Mouse (Mus musculus) neural tube, embryonic 12.5 days (tissue): Measurements from ENCODE around the gene Arhgef12. TPM values are rescaled to one million over a fixed set of nuclear protein-coding genes. Genes with fewer than 3 reads are reported as not detected.

Source experiments
- ATAC-seq: fragments of 200-750 bp; cut with Nextera tagmentation; 2 replicates; pipeline ENCODE4 v1.8.0; 2017; ENCODE audit warnings: low read depth, mild to moderate bottlenecking, moderate TSS enrichment, moderate library complexity; ENCODE audit not compliant: low FRiP score
- H3K27ac ChIP-seq: fragments of 300-500 bp; sonication (generic); 2 replicates; pipeline ENCODE4 v1.5.1; 2016
- H3K27me3 ChIP-seq: fragments of 300-500 bp; sonication (generic); replicated peaks from 2 replicates; pipeline ENCODE4 v1.6.1; 2016; ENCODE audit warnings: mild to moderate bottlenecking
- H3K36me3 ChIP-seq: fragments of 300-500 bp; sonication (generic); 2 replicates; pipeline ENCODE4 v1.6.1; 2016; ENCODE audit warnings: mild to moderate bottlenecking
- H3K4me1 ChIP-seq: fragments of 300-500 bp; sonication (generic); 2 replicates; pipeline ENCODE4 v1.6.1; 2016
- H3K4me2 ChIP-seq: fragments of 300-500 bp; sonication (generic); replicated peaks from 2 replicates; pipeline ENCODE4 v1.6.1; 2016; ENCODE audit warnings: mild to moderate bottlenecking
- H3K4me3 ChIP-seq: fragments of 300-500 bp; sonication (generic); 2 replicates; pipeline ENCODE4 v1.5.1; 2016
- H3K9ac ChIP-seq: fragments of 300-500 bp; sonication (generic); 2 replicates; pipeline ENCODE4 v1.6.1; 2016; ENCODE audit warnings: mild to moderate bottlenecking
- H3K9me3 ChIP-seq: fragments of 300-500 bp; sonication (generic); 2 replicates; pipeline ENCODE4 v1.6.1; 2016; ENCODE audit warnings: mild to moderate bottlenecking
- WGBS: fragments of 180-500 bp; shearing (Covaris S2); methylation state at CpG from one replicate; pipeline ENCODE4 v1.1.7; 2016; 5-methylcytosine and 5-hydroxymethylcytosine counted together
- polyA plus RNA-seq: library from polyadenylated mRNA; unstranded; fragments of >200 nt; fragmentation: Nextera tagmentation; extraction: Ambion mirVana; gene quantifications from 2 replicates; pipeline ENCODE4 v1.2.1, GENCODE M21; 2016

Arhgef12 gene
- polyA plus RNA-seq, 1 experiment from 2014 or later, result 17.1 TPM

GRCm38 (mm10) chr9:43067896-43068295 is 39.1 kb downstream of the Arhgef12 start:
- ATAC-seq, result no peak
- H3K4me3 ChIP-seq, result no peak overlapping the region
- WGBS, result 88% methylated on average over 3 of the region's 3 CpGs

GRCm38 (mm10) chr9:43065231-43065630 is 41.8 kb downstream of the Arhgef12 start:
- WGBS, result 84% methylated on average over 4 of the region's 4 CpGs
- Histone ChIP-seq H3K4me3 (no peak overlapping the region), H3K27me3 (no peaks in the 10 kb centered on the region), H3K36me3 (no peaks in the 10 kb centered on the region), H3K9me3 (no peaks in the 10 kb centered on the region), H3K9ac (no peak overlapping the region), H3K4me2 (no peak overlapping the region), H3K27ac (no peak overlapping the region), H3K4me1 (peaks cover 4% of the 10 kb centered on the region; the same call in 1 of the 2 replicates)
- no peak for ATAC-seq

More at GRCm38 (mm10) chr9:43067896-43068295, 39.1 kb downstream of the Arhgef12 start:
- no peak overlapping the region for H3K9ac ChIP-seq
- peaks cover 8% of the 10 kb centered on the region for H3K4me1 ChIP-seq
- H3K4me2 ChIP-seq, result peak overlapping the region; percentile 29; the same call in 1 of the 2 replicates
- no peaks in the 10 kb centered on the region for H3K9me3 ChIP-seq
- H3K36me3 ChIP-seq, result no peaks in the 10 kb centered on the region
- H3K27ac ChIP-seq, result no peak overlapping the region
- no peaks in the 10 kb centered on the region for H3K27me3 ChIP-seq

GRCm38 (mm10) chr9:43061545-43061944 is 45.5 kb downstream of the Arhgef12 start:
- Histone ChIP-seq H3K36me3 (no peaks in the 10 kb centered on the region), H3K4me2 (no peak overlapping the region), H3K27ac (no peak overlapping the region), H3K4me3 (no peak overlapping the region), H3K9me3 (no peaks in the 10 kb centered on the region), H3K9ac (no peak overlapping the region), H3K27me3 (no peaks in the 10 kb centered on the region), H3K4me1 (0 out of 2 replicates have a peak, but pooled peaks cover 2% of the 10 kb centered on the region)
- 87% methylated on average over 1 of the region's 1 CpGs for WGBS
- ATAC-seq, result no peak

- H3K9ac ChIP-seq, result no peak overlapping the region
- H3K36me3 ChIP-seq, result no peaks in the 10 kb centered on the region
- H3K4me2 ChIP-seq, result no peak overlapping the region
- 91% methylated on average over 2 of the region's 2 CpGs for WGBS
- H3K27ac ChIP-seq, result no peak overlapping the region
- ATAC-seq, result no peak
- no peaks in the 10 kb centered on the region for H3K4me1 ChIP-seq
- no peaks in the 10 kb centered on the region for H3K27me3 ChIP-seq
- no peak overlapping the region for H3K4me3 ChIP-seq
- no peaks in the 10 kb centered on the region for H3K9me3 ChIP-seq
Measured at GRCm38 (mm10) chr9:43050391-43050790, 56.6 kb downstream of the Arhgef12 start.

- H3K36me3 ChIP-seq, result peaks cover 16% of the 10 kb centered on the region
- H3K4me2 ChIP-seq, result no peak overlapping the region
- no peaks in the 10 kb centered on the region for H3K4me1 ChIP-seq
- no peak for ATAC-seq
- H3K27me3 ChIP-seq, result no peaks in the 10 kb centered on the region
- H3K9me3 ChIP-seq, result no peaks in the 10 kb centered on the region
- no peak overlapping the region for H3K9ac ChIP-seq
- no peak overlapping the region for H3K27ac ChIP-seq
- H3K4me3 ChIP-seq, result no peak overlapping the region
Measured at GRCm38 (mm10) chr9:43044481-43044880, 62.6 kb downstream of the Arhgef12 start.

- no peaks in the 10 kb centered on the region for H3K4me1 ChIP-seq
- no peak for ATAC-seq
- no peaks in the 10 kb centered on the region for H3K27me3 ChIP-seq
- H3K9me3 ChIP-seq, result no peaks in the 10 kb centered on the region
- peaks cover 16% of the 10 kb centered on the region for H3K36me3 ChIP-seq
- WGBS, result 91% methylated on average over 8 of the region's 8 CpGs
- no peak overlapping the region for H3K9ac ChIP-seq
- H3K4me3 ChIP-seq, result no peak overlapping the region
- H3K27ac ChIP-seq, result no peak overlapping the region
- H3K4me2 ChIP-seq, result no peak overlapping the region
Measured at GRCm38 (mm10) chr9:43038466-43038865, 68.6 kb downstream of the Arhgef12 start.

- 0 out of 2 replicates have a peak, but pooled peaks cover under 1% of the 10 kb centered on the region for H3K36me3 ChIP-seq
- no peak overlapping the region for H3K9ac ChIP-seq
- no peaks in the 10 kb centered on the region for H3K4me1 ChIP-seq
- H3K9me3 ChIP-seq, result no peaks in the 10 kb centered on the region
- no peaks in the 10 kb centered on the region for H3K27me3 ChIP-seq
- WGBS, result 73% methylated on average over 4 of the region's 4 CpGs
- H3K4me2 ChIP-seq, result no peak overlapping the region
- H3K4me3 ChIP-seq, result no peak overlapping the region
- H3K27ac ChIP-seq, result no peak overlapping the region
- no peak for ATAC-seq
Measured at GRCm38 (mm10) chr9:43035208-43035607, 71.8 kb downstream of the Arhgef12 start.

GRCm38 (mm10) chr9:43034273-43034672 is 72.8 kb downstream of the Arhgef12 start:
- no peak overlapping the region for H3K9ac ChIP-seq
- no peaks in the 10 kb centered on the region for H3K36me3 ChIP-seq
- H3K27me3 ChIP-seq, result no peaks in the 10 kb centered on the region
- no peak overlapping the region for H3K4me2 ChIP-seq
- H3K9me3 ChIP-seq, result no peaks in the 10 kb centered on the region
- no peak overlapping the region for H3K27ac ChIP-seq
- no peaks in the 10 kb centered on the region for H3K4me1 ChIP-seq
- ATAC-seq, result no peak
- H3K4me3 ChIP-seq, result no peak overlapping the region

GRCm38 (mm10) chr9:43027757-43028156 is 79.3 kb downstream of the Arhgef12 start:
- Histone ChIP-seq H3K36me3 (peaks cover 3% of the 10 kb centered on the region; the same call in 1 of the 2 replicates), H3K9me3 (no peaks in the 10 kb centered on the region), H3K4me3 (no peak overlapping the region), H3K4me1 (no peaks in the 10 kb centered on the region), H3K27ac (no peak overlapping the region), H3K9ac (no peak overlapping the region), H3K27me3 (no peaks in the 10 kb centered on the region), H3K4me2 (no peak overlapping the region)
- ATAC-seq, result no peak
- WGBS, result 83% methylated on average over 5 of the region's 5 CpGs

GRCm38 (mm10) chr9:43021515-43022251 is 85.4 kb downstream of the Arhgef12 start:
- no peak overlapping the region for H3K27ac ChIP-seq

GRCm38 (mm10) chr9:43019656-43020055 is 87.4 kb downstream of the Arhgef12 start:
- H3K27me3 ChIP-seq, result no peaks in the 10 kb centered on the region
- no peaks in the 10 kb centered on the region for H3K9me3 ChIP-seq
- peaks cover 22% of the 10 kb centered on the region for H3K36me3 ChIP-seq
- H3K4me1 ChIP-seq, result no peaks in the 10 kb centered on the region
- ATAC-seq, result no peak
- no peak overlapping the region for H3K4me3 ChIP-seq
- 92% methylated on average over 9 of the region's 9 CpGs for WGBS
- no peak overlapping the region for H3K9ac ChIP-seq
- H3K4me2 ChIP-seq, result no peak overlapping the region
- no peak overlapping the region for H3K27ac ChIP-seq

More at GRCm38 (mm10) chr9:43021515-43022251, 85.4 kb downstream of the Arhgef12 start:
- WGBS, result 86% methylated on average over 5 of the region's 5 CpGs
- Histone ChIP-seq H3K4me1 (no peaks in the 10 kb centered on the region), H3K4me3 (no peak overlapping the region), H3K27me3 (no peaks in the 10 kb centered on the region), H3K36me3 (peaks cover 15% of the 10 kb centered on the region), H3K9ac (no peak overlapping the region), H3K9me3 (no peaks in the 10 kb centered on the region), H3K4me2 (no peak overlapping the region)
- no peak for ATAC-seq

GRCm38 (mm10) chr9:43015786-43016185 is 91.3 kb downstream of the Arhgef12 start:
- H3K9me3 ChIP-seq, result no peaks in the 10 kb centered on the region
- ATAC-seq, result no peak
- H3K9ac ChIP-seq, result no peak overlapping the region
- WGBS, result 94% methylated on average over 5 of the region's 5 CpGs
- H3K4me1 ChIP-seq, result no peaks in the 10 kb centered on the region
- no peak overlapping the region for H3K27ac ChIP-seq
- no peaks in the 10 kb centered on the region for H3K27me3 ChIP-seq
- no peak overlapping the region for H3K4me3 ChIP-seq
- H3K36me3 ChIP-seq, result peaks cover 32% of the 10 kb centered on the region
- H3K4me2 ChIP-seq, result no peak overlapping the region

GRCm38 (mm10) chr9:43015366-43015765 is 91.7 kb downstream of the Arhgef12 start:
- no peak overlapping the region for H3K4me3 ChIP-seq
- H3K36me3 ChIP-seq, result peaks cover 32% of the 10 kb centered on the region
- H3K27me3 ChIP-seq, result no peaks in the 10 kb centered on the region
- WGBS, result 92% methylated on average over 2 of the region's 2 CpGs
- no peak for ATAC-seq
- H3K4me2 ChIP-seq, result no peak overlapping the region
- H3K9ac ChIP-seq, result no peak overlapping the region
- H3K4me1 ChIP-seq, result no peaks in the 10 kb centered on the region
- no peaks in the 10 kb centered on the region for H3K9me3 ChIP-seq
- H3K27ac ChIP-seq, result no peak overlapping the region
